Mouse (Mus musculus): ENCODE measurements around the gene Clint1.
A peak's percentile ranks its signal among the peaks of the same experiment; 100 is the strongest.

Clint1 gene

DNA sequence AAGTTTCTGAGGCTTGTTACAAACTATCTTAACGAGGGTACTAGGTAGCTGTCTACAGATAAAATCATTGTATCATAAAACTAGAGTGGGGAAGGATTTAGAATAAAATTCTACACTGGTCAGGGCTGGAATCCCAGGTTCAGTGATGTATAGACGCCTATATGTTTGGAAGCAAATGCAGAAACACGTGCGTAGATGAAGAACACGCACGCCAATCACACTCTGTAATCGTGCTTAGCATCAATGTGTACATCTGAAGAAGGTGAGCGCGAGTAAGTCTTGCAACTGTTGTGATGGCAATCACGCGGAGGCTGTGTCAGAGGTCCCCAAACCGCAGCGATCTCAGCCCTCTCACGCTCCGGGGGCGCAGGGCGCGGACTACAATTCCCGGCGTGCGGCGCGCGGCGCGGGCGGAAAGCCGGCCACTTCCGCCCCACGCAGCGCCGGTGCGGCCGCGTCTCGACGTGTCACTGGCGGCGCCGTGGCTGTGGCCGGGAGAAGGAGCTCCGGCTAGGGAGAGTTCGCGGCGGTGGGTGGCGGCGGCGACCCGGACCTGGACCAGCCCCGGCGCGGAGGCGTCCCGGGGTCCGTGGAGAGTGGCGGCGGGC lies at the start of gene Clint1:
Clint1 (plus strand) TSS at position 536 of the 608 bp plus-strand sequence.
- DNase-seq = peak; percentile 88 to 91

DNA sequence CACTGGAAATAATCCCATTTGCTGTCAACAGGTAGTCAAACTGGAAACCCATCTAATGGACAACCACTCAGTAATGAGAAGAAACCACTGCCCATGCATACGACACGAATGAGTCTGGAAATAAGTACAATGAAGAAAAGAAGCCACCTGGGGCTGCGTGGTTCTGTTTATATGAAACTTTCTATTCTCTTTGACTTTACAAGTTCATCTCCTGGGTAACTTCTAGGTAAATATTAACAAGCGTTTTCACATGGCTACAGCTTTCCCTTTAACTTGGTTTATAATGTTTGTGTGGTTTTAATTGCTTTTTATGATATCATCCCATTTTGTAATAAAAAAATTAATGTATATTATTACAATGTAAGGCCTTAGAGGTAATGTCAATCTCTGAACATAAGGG lies 47.8 kb upstream of the Clint1 start:
- DNase-seq = no peak

GRCm38 (mm10) chr11:45805312-45805772 lies 46.5 kb upstream of the Clint1 start:
- DNase-seq = peak in 1 of 2 experiments; percentile 24

DNA sequence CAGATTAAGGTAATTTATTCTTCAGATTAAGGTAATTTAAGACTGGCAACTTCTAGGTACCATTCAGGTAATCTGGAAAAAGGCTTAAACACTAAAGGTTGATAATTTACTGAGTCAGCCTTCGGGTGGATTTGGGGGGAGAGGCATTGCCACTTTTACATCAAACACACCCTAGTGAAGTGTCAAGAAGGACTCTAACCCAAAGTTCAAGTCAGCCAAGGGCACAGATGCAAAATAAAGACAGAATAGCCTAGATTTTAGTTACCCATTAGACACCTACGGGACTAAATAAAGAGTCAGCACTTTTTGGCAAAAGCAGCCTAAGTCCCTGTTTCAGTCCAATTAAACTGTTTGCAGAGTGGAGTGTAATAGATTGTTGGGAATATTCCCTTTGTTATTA lies 46.0 kb upstream of the Clint1 start:
- no peak for DNase-seq

DNA sequence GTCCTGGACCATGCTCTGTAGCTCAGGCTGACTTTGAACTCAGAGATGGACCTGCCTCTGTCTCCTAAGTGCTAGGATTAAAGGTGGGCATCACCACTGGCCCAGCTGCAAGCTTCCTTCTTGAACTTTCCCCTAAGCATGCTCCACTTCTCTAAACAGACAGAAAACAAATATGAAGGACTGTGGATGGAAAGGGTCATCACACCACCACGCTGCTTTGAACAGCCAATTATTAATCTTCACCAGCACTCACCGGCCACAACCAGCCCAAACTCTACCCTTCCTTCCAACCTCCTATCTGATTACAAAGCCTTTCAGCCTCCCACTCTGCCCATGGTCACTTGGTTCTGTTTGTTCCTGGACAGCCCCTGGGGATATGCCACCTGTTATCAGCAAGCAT lies 45.6 kb upstream of the Clint1 start:
- DNase-seq = peak in 1 of 2 experiments; percentile 36

GRCm38 (mm10) chr11:45806809-45807208 lies 45.0 kb upstream of the Clint1 start:
- DNase-seq = no peak

GRCm38 (mm10) chr11:45807820-45808219 lies 44.0 kb upstream of the Clint1 start:
- no peak for DNase-seq

- DNase-seq = no peak
Observed at GRCm38 (mm10) chr11:45809424-45809823, 42.4 kb upstream of the Clint1 start.

DNA sequence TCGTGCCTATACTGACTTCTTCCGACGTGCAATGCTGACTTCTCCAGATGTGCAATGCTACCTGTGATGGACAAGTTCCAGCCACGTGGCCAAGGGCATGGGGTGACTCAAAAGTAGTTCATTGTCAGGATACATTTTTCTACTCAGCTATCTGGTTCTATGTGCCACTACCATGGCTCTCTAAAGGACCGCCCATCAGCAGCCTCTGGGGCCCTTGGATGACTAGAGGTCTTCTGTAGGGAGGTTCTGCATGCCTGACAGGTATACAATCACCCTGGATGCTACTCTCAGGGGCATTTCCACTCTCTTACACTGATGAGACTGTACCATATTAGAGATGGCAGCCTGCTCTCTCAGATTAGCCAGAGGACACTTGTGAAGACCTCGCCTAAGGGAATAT lies 41.8 kb upstream of the Clint1 start:
- DNase-seq = no peak

DNA sequence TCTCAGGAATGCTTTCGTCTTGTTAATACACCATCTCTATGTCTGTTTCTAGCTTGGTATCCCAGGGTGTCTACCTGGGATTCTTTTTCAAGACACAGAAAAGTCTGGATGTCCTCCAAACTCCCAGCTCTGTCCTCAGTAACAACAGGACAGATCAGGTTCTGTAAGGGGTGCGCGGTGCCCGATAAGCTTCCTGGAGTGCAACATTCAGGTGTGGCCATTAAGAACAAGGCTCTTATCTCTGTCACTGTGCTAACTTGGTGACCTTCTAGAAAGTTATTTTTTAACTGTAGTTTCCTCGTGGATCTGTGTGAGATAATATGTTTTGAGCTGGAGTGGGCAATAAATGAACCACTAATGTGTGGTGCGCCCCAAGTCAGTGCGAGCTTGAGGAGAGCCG lies 41.0 kb upstream of the Clint1 start:
- DNase-seq = no peak

DNA sequence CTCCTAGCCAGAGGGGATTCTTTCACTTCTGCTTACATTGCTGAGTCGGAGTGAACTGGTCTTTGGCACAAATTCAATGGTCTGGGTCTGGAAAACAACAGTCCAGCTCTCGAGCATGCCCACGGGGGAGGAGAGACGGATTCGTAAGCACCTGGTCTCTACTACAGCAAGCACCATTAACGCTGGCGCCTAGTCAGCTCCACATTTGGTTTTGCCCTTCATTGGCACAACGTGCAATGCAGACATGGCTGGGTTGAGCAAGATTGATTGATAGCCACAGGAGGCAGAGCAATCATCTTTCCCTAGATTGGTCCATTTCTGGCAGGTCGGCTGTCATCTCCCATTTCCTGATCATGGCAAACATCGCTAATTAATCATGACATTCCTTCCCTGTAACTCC lies 36.2 kb upstream of the Clint1 start:
- DNase-seq = peak in 1 of 2 experiments; percentile 30

DNA sequence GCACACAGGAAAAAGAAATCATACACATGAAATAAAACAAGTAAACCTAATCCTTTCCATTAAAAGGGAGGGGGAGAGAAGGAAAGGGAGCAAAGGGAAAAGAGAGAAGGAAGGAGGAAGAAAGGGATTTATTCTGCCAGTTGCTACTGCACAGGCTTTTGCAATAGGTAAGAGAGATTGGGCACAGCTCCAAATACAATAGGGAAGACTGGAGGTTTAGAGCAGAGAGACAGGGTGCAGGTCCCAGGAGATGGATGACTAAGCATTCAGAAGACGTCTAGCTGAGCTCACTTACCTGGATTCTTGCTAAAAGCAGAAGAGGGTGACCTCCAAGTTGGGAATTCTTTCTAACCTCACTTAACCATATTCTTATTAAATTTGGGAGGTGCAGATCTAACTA lies 35.1 kb upstream of the Clint1 start:
- DNase-seq = no peak

GRCm38 (mm10) chr11:45817996-45818395 lies 33.9 kb upstream of the Clint1 start:
- DNase-seq = no peak

GRCm38 (mm10) chr11:45820930-45821329 lies 30.9 kb upstream of the Clint1 start:
- DNase-seq = no peak

- no peak for DNase-seq
Observed at GRCm38 (mm10) chr11:45830112-45830511, 21.7 kb upstream of the Clint1 start.

- DNase-seq = no peak
Observed at GRCm38 (mm10) chr11:45830743-45831310, 21.0 kb upstream of the Clint1 start.

GRCm38 (mm10) chr11:45831476-45832143 lies 20.2 kb upstream of the Clint1 start:
- no peak for DNase-seq

GRCm38 (mm10) chr11:45835625-45836255 lies 16.1 kb upstream of the Clint1 start:
- DNase-seq = no peak

DNA sequence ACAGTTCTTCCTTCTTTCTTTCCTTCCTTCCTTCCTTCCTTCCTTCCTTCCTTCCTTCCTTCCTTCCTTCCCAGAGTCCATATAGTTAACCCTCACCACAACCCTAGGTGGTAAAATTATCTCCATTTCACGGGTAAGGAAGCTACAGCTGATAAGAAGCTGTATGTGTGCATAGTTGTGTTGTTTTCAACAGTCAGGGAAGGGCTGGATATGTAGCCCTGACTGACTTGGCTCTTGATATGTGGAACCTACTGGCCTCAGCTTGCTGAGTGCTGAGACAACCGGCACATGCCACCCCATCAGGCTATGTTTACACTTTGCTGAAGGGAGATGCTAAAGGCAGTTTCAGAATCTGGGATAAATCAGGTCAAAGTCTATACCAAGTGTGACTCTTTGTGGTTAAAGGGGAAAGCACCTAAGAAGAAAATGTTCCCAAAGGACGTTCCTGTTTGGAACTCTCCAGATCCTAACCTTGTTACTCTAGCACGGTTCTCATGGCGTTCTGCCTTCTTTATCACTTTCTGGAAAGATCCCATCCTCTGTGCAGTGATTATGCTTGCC lies 14.5 kb upstream of the Clint1 start:
- DNase-seq = no peak

- peak in 1 of 2 experiments; percentile 57 for DNase-seq
Observed at GRCm38 (mm10) chr11:45838450-45838849, 13.4 kb upstream of the Clint1 start.

DNA sequence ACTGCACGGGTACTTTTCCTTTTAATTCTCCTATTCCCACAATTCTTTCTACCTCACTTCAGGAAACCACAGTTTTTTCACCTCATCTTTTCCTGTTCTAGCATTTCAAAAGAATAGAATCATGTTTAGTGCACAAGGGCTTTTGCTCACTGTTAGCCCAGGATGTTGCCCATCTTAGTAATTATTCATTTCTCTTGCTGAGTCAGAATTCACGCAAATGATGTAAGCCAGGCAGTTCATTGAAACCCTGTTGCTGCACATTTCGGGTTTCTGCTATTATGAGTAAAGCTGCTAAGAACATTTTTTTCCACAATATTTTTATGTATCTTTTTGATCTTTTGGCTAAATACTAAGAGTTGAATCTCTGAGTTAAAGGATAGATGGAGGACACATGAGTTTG lies 11.5 kb upstream of the Clint1 start:
- no peak for DNase-seq

GRCm38 (mm10) chr11:45846008-45846407 lies 5.8 kb upstream of the Clint1 start:
- DNase-seq = no peak

- DNase-seq = peak; percentile 20 to 46
Observed at GRCm38 (mm10) chr11:45847548-45847947, 4.3 kb upstream of the Clint1 start.
